Mouse (Mus musculus): ENCODE results near the gene Tigd2. TPM values are rescaled to one million over a fixed set of nuclear protein-coding genes. Genes with fewer than 3 reads are reported as not detected.

Tigd2 gene
- 11.7 and 12.8 TPM in 2 replicates for polyA plus RNA-seq (2014; fragmentation: Nextera tagmentation; extraction: Ambion mirVana)

- Histone ChIP-seq H3K9me3 (ENCODE audit: control insufficient read depth, low read length) (no peaks in the 10 kb centered on the region), H3K27ac (peak within 1 kb of the TSS; percentile 77), H3K27me3 (ENCODE audit: control insufficient read depth, insufficient read depth, low read length) (no peaks in the 10 kb centered on the region), H3K4me1 (replicated peaks; ENCODE audit: control insufficient read depth, insufficient read depth, low read length) (no peaks in the 10 kb centered on the region), H3K4me3 (replicated peaks; ENCODE audit: low read length) (peak within 1 kb of the TSS; percentile 59), H3K36me3 (replicated peaks; ENCODE audit: control insufficient read depth, insufficient read depth) (no peaks in the 10 kb centered on the region), H3K9ac (peak within 1 kb of the TSS; percentile 77), H3K4me2 (replicated peaks) (peak within 1 kb of the TSS; percentile 63)
- DNase-seq (ENCODE audit: low spot score), result peak; percentile 96
- WGBS, result under 1% methylated on average over 61 of the region's 62 CpGs
- peak; percentile 97 for ATAC-seq (ENCODE audit: low FRiP score)
Measured at GRCm38 (mm10) chr6:59208685-59209298, at the start of gene Tigd2. Tigd2 (plus strand) TSS chr6:59208870.

- ATAC-seq (ENCODE audit: low FRiP score) (no peak), DNase-seq (ENCODE audit: low spot score) (no peak)
- H3K27ac ChIP-seq, result no peak overlapping the region
- H3K9ac ChIP-seq, result no peak overlapping the region
- 93% methylated on average over 4 of the region's 4 CpGs for WGBS
- H3K4me2 ChIP-seq (replicated peaks), result no peak overlapping the region
- no peak overlapping the region for H3K4me3 ChIP-seq (replicated peaks; ENCODE audit: low read length)
- H3K4me1 ChIP-seq (replicated peaks; ENCODE audit: control insufficient read depth, insufficient read depth, low read length), result no peaks in the 10 kb centered on the region
- no peaks in the 10 kb centered on the region for H3K9me3 ChIP-seq (ENCODE audit: control insufficient read depth, low read length)
- H3K27me3 ChIP-seq (ENCODE audit: control insufficient read depth, insufficient read depth, low read length), result no peaks in the 10 kb centered on the region
- H3K36me3 ChIP-seq (replicated peaks; ENCODE audit: control insufficient read depth, insufficient read depth), result no peaks in the 10 kb centered on the region
Measured at GRCm38 (mm10) chr6:59161801-59162478, 46.7 kb upstream of the Tigd2 start.

- ATAC-seq (ENCODE audit: low FRiP score), result no peak
- H3K4me3 ChIP-seq (replicated peaks; ENCODE audit: low read length), result no peak overlapping the region
- no peak overlapping the region for H3K4me2 ChIP-seq (replicated peaks)
- H3K27me3 ChIP-seq (ENCODE audit: control insufficient read depth, insufficient read depth, low read length), result no peaks in the 10 kb centered on the region
- no peak overlapping the region for H3K9ac ChIP-seq
- H3K9me3 ChIP-seq (ENCODE audit: control insufficient read depth, low read length), result no peaks in the 10 kb centered on the region
- WGBS, result 93% methylated on average over 2 of the region's 2 CpGs
- DNase-seq (ENCODE audit: low spot score), result no peak
- H3K27ac ChIP-seq, result no peak overlapping the region
- no peaks in the 10 kb centered on the region for H3K36me3 ChIP-seq (replicated peaks; ENCODE audit: control insufficient read depth, insufficient read depth)
- H3K4me1 ChIP-seq (replicated peaks; ENCODE audit: control insufficient read depth, insufficient read depth, low read length), result no peaks in the 10 kb centered on the region
Measured at GRCm38 (mm10) chr6:59162887-59163286, 45.8 kb upstream of the Tigd2 start.

- H3K36me3 ChIP-seq (replicated peaks; ENCODE audit: control insufficient read depth, insufficient read depth), result no peaks in the 10 kb centered on the region
- no peak overlapping the region for H3K4me3 ChIP-seq (replicated peaks; ENCODE audit: low read length)
- no peaks in the 10 kb centered on the region for H3K9me3 ChIP-seq (ENCODE audit: control insufficient read depth, low read length)
- no peaks in the 10 kb centered on the region for H3K4me1 ChIP-seq (replicated peaks; ENCODE audit: control insufficient read depth, insufficient read depth, low read length)
- no peak for DNase-seq (ENCODE audit: low spot score)
- H3K4me2 ChIP-seq (replicated peaks), result no peak overlapping the region
- WGBS, result 93% methylated on average over 3 of the region's 3 CpGs
- no peak overlapping the region for H3K27ac ChIP-seq
- H3K9ac ChIP-seq, result no peak overlapping the region
- no peaks in the 10 kb centered on the region for H3K27me3 ChIP-seq (ENCODE audit: control insufficient read depth, insufficient read depth, low read length)
- ATAC-seq (ENCODE audit: low FRiP score), result no peak
Measured at GRCm38 (mm10) chr6:59163407-59163806, 45.3 kb upstream of the Tigd2 start.

- 10% methylated on average over 2 of the region's 2 CpGs for WGBS
- Histone ChIP-seq H3K4me1 (replicated peaks; ENCODE audit: control insufficient read depth, insufficient read depth, low read length) (no peaks in the 10 kb centered on the region), H3K36me3 (replicated peaks; ENCODE audit: control insufficient read depth, insufficient read depth) (no peaks in the 10 kb centered on the region), H3K9ac (no peak overlapping the region), H3K27ac (no peak overlapping the region), H3K27me3 (ENCODE audit: control insufficient read depth, insufficient read depth, low read length) (no peaks in the 10 kb centered on the region), H3K9me3 (ENCODE audit: control insufficient read depth, low read length) (no peaks in the 10 kb centered on the region), H3K4me3 (replicated peaks; ENCODE audit: low read length) (no peak overlapping the region), H3K4me2 (replicated peaks) (no peak overlapping the region)
- no peak for DNase-seq (ENCODE audit: low spot score)
- no peak for ATAC-seq (ENCODE audit: low FRiP score)
Measured at GRCm38 (mm10) chr6:59168939-59169338, 39.7 kb upstream of the Tigd2 start.

GRCm38 (mm10) chr6:59171230-59171629 is 37.4 kb upstream of the Tigd2 start:
- no peak for ATAC-seq (ENCODE audit: low FRiP score)
- Histone ChIP-seq H3K9me3 (ENCODE audit: control insufficient read depth, low read length) (no peaks in the 10 kb centered on the region), H3K9ac (no peak overlapping the region), H3K4me1 (replicated peaks; ENCODE audit: control insufficient read depth, insufficient read depth, low read length) (no peaks in the 10 kb centered on the region), H3K4me2 (replicated peaks) (no peak overlapping the region), H3K4me3 (replicated peaks; ENCODE audit: low read length) (no peak overlapping the region), H3K27me3 (ENCODE audit: control insufficient read depth, insufficient read depth, low read length) (no peaks in the 10 kb centered on the region), H3K27ac (no peak overlapping the region), H3K36me3 (replicated peaks; ENCODE audit: control insufficient read depth, insufficient read depth) (no peaks in the 10 kb centered on the region)
- DNase-seq (ENCODE audit: low spot score), result no peak
- 95% methylated on average over 3 of the region's 3 CpGs for WGBS

GRCm38 (mm10) chr6:59173940-59174339 is 34.7 kb upstream of the Tigd2 start:
- H3K27me3 ChIP-seq (ENCODE audit: control insufficient read depth, insufficient read depth, low read length), result no peaks in the 10 kb centered on the region
- no peaks in the 10 kb centered on the region for H3K9me3 ChIP-seq (ENCODE audit: control insufficient read depth, low read length)
- H3K4me3 ChIP-seq (replicated peaks; ENCODE audit: low read length), result no peak overlapping the region
- H3K36me3 ChIP-seq (replicated peaks; ENCODE audit: control insufficient read depth, insufficient read depth), result no peaks in the 10 kb centered on the region
- H3K4me1 ChIP-seq (replicated peaks; ENCODE audit: control insufficient read depth, insufficient read depth, low read length), result no peaks in the 10 kb centered on the region
- 71% methylated on average over 1 of the region's 1 CpGs for WGBS
- no peak overlapping the region for H3K9ac ChIP-seq
- DNase-seq (ENCODE audit: low spot score) (no peak), ATAC-seq (ENCODE audit: low FRiP score) (no peak)
- H3K4me2 ChIP-seq (replicated peaks), result no peak overlapping the region
- no peak overlapping the region for H3K27ac ChIP-seq

GRCm38 (mm10) chr6:59178051-59178450 is 30.6 kb upstream of the Tigd2 start:
- Histone ChIP-seq H3K9me3 (ENCODE audit: control insufficient read depth, low read length) (no peaks in the 10 kb centered on the region), H3K27ac (no peak overlapping the region), H3K4me2 (replicated peaks) (no peak overlapping the region), H3K9ac (no peak overlapping the region), H3K27me3 (ENCODE audit: control insufficient read depth, insufficient read depth, low read length) (no peaks in the 10 kb centered on the region), H3K36me3 (replicated peaks; ENCODE audit: control insufficient read depth, insufficient read depth) (no peaks in the 10 kb centered on the region), H3K4me3 (replicated peaks; ENCODE audit: low read length) (no peak overlapping the region), H3K4me1 (replicated peaks; ENCODE audit: control insufficient read depth, insufficient read depth, low read length) (no peaks in the 10 kb centered on the region)
- no peak for DNase-seq (ENCODE audit: low spot score)
- no peak for ATAC-seq (ENCODE audit: low FRiP score)
- WGBS, result 95% methylated on average over 3 of the region's 3 CpGs

- peak; percentile 85 for DNase-seq (ENCODE audit: low spot score)
- Histone ChIP-seq H3K4me3 (replicated peaks; ENCODE audit: low read length) (no peak overlapping the region), H3K9me3 (ENCODE audit: control insufficient read depth, low read length) (no peaks in the 10 kb centered on the region), H3K27ac (no peak overlapping the region), H3K36me3 (replicated peaks; ENCODE audit: control insufficient read depth, insufficient read depth) (no peaks in the 10 kb centered on the region), H3K27me3 (ENCODE audit: control insufficient read depth, insufficient read depth, low read length) (no peaks in the 10 kb centered on the region), H3K4me2 (replicated peaks) (no peak overlapping the region), H3K4me1 (replicated peaks; ENCODE audit: control insufficient read depth, insufficient read depth, low read length) (no peaks in the 10 kb centered on the region), H3K9ac (no peak overlapping the region)
- WGBS, result 44% methylated on average over 7 of the region's 7 CpGs
- peak; percentile 86 for ATAC-seq (ENCODE audit: low FRiP score)
Measured at GRCm38 (mm10) chr6:59180376-59180996, 28.2 kb upstream of the Tigd2 start.
